27 mouse cellular contexts compared by ENCODE assay signal in genomic region chr16:91332880-91333279, GRCm38 (mm10). TPM values are rescaled to one million over a fixed set of nuclear protein-coding genes. Genes with fewer than 3 reads are reported as not detected.
DNase-seq lines count a peak whose midpoint lies in the region; ATAC-seq and TF ChIP-seq lines count a peak whose summit lies in the region.
"Had no signal": no experiment of that assay in that cellular context is flagged by ENCODE, and none has a peak within 500 bp of the region (broad histone marks: within the 10 kb centered on the region; RNA-seq: fewer than 3 reads in every experiment).

No protein-coding gene starts in this region.

- peaks cover 2 to 5% of the 10 kb centered on the region in 2 experiments; a peak in 2 of 4 replicates for H3K27me3 ChIP-seq in MEL (ENCODE audit: control insufficient read depth in 1 of 2, insufficient read depth in 2 of 2, low read length in 2 of 2)
- H3K27me3 ChIP-seq in embryonic facial prominence, embryonic 11.5 days (ENCODE audit: control insufficient read depth, insufficient read depth, low read length) = no peaks in the 10 kb centered on the region
- H3K27me3 ChIP-seq in myocyte (ENCODE audit: control insufficient read depth, insufficient read depth, insufficient read length) = peaks cover 17% of the 10 kb centered on the region

- H3K36me3 ChIP-seq in MEL (ENCODE audit: control insufficient read depth in 1 of 2, insufficient read depth in 2 of 2, low read length in 2 of 2) (no peaks in the 10 kb centered on the region), myocyte (ENCODE audit: control insufficient read depth, insufficient read depth) (no peaks in the 10 kb centered on the region)
- no peaks in the 10 kb centered on the region for H3K36me3 ChIP-seq in embryonic facial prominence, embryonic 11.5 days (replicated peaks; ENCODE audit: control insufficient read depth, insufficient read depth, low read depth, low read length)
- H3K36me3 ChIP-seq: embryonic facial prominence, embryonic 15.5 days; forebrain, embryonic 10.5 days; forebrain, embryonic 15.5 days; heart, embryonic 13.5 days; hindbrain, embryonic 12.5 days had no signal

- TF ChIP-seq RAD21 in MEL (IDR thresholded peaks at IDR 0.05; ENCODE audit: low read depth, low read length) = no peak

- no peak for TF ChIP-seq POLR2A in MEL (IDR thresholded peaks at IDR 0.05; ENCODE audit: control insufficient read depth in 1 of 2, insufficient read depth in 1 of 2, low read depth in 1 of 2, low read length in 2 of 2, poor library complexity in 1 of 2)
- no peak for TF ChIP-seq POLR2A in myocyte (IDR thresholded peaks at IDR 0.05; ENCODE audit: insufficient read length, low read depth)

- 56% methylated on average over 7 of the region's 7 CpGs for WGBS in embryonic facial prominence, embryonic 11.5 days

- H3K9me3 ChIP-seq in MEL (replicated peaks; ENCODE audit: insufficient read depth, low read length) = no peaks in the 10 kb centered on the region
- no peaks in the 10 kb centered on the region for H3K9me3 ChIP-seq in embryonic facial prominence, embryonic 11.5 days (replicated peaks; ENCODE audit: control insufficient read depth, low read length)
- H3K9me3 ChIP-seq: embryonic facial prominence, embryonic 15.5 days; forebrain, embryonic 10.5 days; forebrain, embryonic 15.5 days; heart, embryonic 13.5 days; hindbrain, embryonic 12.5 days had no signal

- no peak overlapping the region for H3ac ChIP-seq in myocyte (ENCODE audit: control insufficient read depth, insufficient read length)

- H3K27ac ChIP-seq in MEL (ENCODE audit: control insufficient read depth, low read depth, low read length) = no peak overlapping the region
- no peak overlapping the region for H3K27ac ChIP-seq in embryonic facial prominence, embryonic 11.5 days (replicated peaks; ENCODE audit: low read depth, low read length)
- H3K27ac ChIP-seq: embryonic facial prominence, embryonic 15.5 days; forebrain, embryonic 10.5 days; forebrain, embryonic 15.5 days; heart, embryonic 13.5 days; hindbrain, embryonic 12.5 days had no signal

- H3K4me1 ChIP-seq in MEL (ENCODE audit: control insufficient read depth in 1 of 2, insufficient read depth in 2 of 2, low read length in 2 of 2) = 0 out of 4 replicates have a peak, but pooled peaks cover 0 to 8% of the 10 kb centered on the region in 2 experiments
- H3K4me1 ChIP-seq in embryonic facial prominence, embryonic 11.5 days (ENCODE audit: control insufficient read depth, insufficient read depth, low read length) = no peaks in the 10 kb centered on the region
- H3K4me1 ChIP-seq: embryonic facial prominence, embryonic 15.5 days; heart, embryonic 13.5 days had no signal

- ATAC-seq in embryonic facial prominence, embryonic 11.5 days (replicated peaks; ENCODE audit: insufficient number of reproducible peaks, low FRiP score, low TSS enrichment, low read depth) = no peak
- ATAC-seq: activated CD4-positive, CD25-positive, alpha-beta regulatory T cell, adult 4 months; CD4-positive, CD25-positive, alpha-beta regulatory T cell, adult 4 months; forebrain, embryonic 15.5 days; hindbrain, embryonic 16.5 days; inflammation-experienced regulatory T-cells, adult 6 months had no signal

- H3K9ac ChIP-seq in MEL (ENCODE audit: control insufficient read depth, low read depth, low read length, poor library complexity, severe bottlenecking) = no peak overlapping the region
- H3K9ac ChIP-seq in embryonic facial prominence, embryonic 11.5 days (replicated peaks; ENCODE audit: low read length) = no peak overlapping the region
- H3K9ac ChIP-seq: embryonic facial prominence, embryonic 15.5 days; forebrain, embryonic 15.5 days; heart, embryonic 13.5 days; hindbrain, embryonic 12.5 days had no signal

- H3K4me3 ChIP-seq in MEL (ENCODE audit: control insufficient read depth in 1 of 2, insufficient read depth in 1 of 2, low read depth in 2 of 2, low read length in 2 of 2) (no peak overlapping the region), myocyte (no peak overlapping the region)
- H3K4me3 ChIP-seq in embryonic facial prominence, embryonic 11.5 days (ENCODE audit: low read depth, low read length) = no peak overlapping the region
- H3K4me3 ChIP-seq: embryonic facial prominence, embryonic 15.5 days; erythroblast, embryonic 14.5 days; forebrain, embryonic 10.5 days; forebrain, embryonic 15.5 days; heart, embryonic 13.5 days; hindbrain, embryonic 12.5 days had no signal

- TF ChIP-seq EP300 in MEL (IDR thresholded peaks at IDR 0.05; ENCODE audit: low read depth in 1 of 2, low read length in 2 of 2) = no peak

- TF ChIP-seq CTCF in MEL (IDR thresholded peaks at IDR 0.05 in 2 of 3, conservative IDR thresholded peaks at IDR 0.05 in 1 of 3; ENCODE audit: control insufficient read depth in 1 of 3, insufficient read depth in 1 of 3, low read depth in 2 of 3, low read length in 3 of 3, poor library complexity in 1 of 3, severe bottlenecking in 1 of 3) = no peak

- peak; percentile 35 for DNase-seq in embryo, embryonic 10 days (ENCODE audit: low spot score)
- no peak for DNase-seq in embryo, embryonic 10.5 days (ENCODE audit: low spot score)
- peak; percentile 32 for DNase-seq in MEL (ENCODE audit: low read depth, low spot score)
- DNase-seq in embryonic facial prominence, embryonic 11.5 days (ENCODE audit: low spot score) = peak; percentile 43
- DNase-seq in thymus, postnatal 0 days (ENCODE audit: low spot score) = no peak
- no peak for DNase-seq in right cerebral cortex, postnatal 4 days
- DNase-seq: adrenal gland, adult 2 months; adrenal gland, postnatal 25 days; B cell, adult 2 months; cerebellum, adult 18-20 months; cerebellum, adult 9-11 months; cerebellum, postnatal 36 days; gastrocnemius, postnatal 36 days; heart, adult 11 months; heart, postnatal 36 days had no signal

- H3K79me2 ChIP-seq in MEL (ENCODE audit: control insufficient read depth, insufficient read depth, low read length, poor library complexity) = no peaks in the 10 kb centered on the region
- no peaks in the 10 kb centered on the region for H3K79me2 ChIP-seq in myocyte (ENCODE audit: control insufficient read depth, insufficient read depth)

- H3K4me2 ChIP-seq in embryonic facial prominence, embryonic 11.5 days (ENCODE audit: low read depth, low read length) = no peak overlapping the region
- no peak overlapping the region for H3K4me2 ChIP-seq in myocyte (ENCODE audit: low read depth)
- H3K4me2 ChIP-seq: embryonic facial prominence, embryonic 15.5 days; forebrain, embryonic 15.5 days; heart, embryonic 13.5 days; hindbrain, embryonic 12.5 days had no signal

TF ChIP-seq in MEL, 35 proteins besides CTCF, POLR2A, EP300 and RAD21:
- TF ChIP-seq TBP (IDR thresholded peaks at IDR 0.05; ENCODE audit: low read depth, low read length) (no peak), MXI1 (IDR thresholded peaks at IDR 0.05; ENCODE audit: low read depth, low read length) (peak; percentile 30; the same call in 1 of the 2 replicates)

TF ChIP-seq in myocyte, 11 proteins besides CTCF, POLR2A, EP300 and RAD21:
- no peak for TF ChIP-seq TCF3 (IDR thresholded peaks at IDR 0.05; ENCODE audit: insufficient read length, low read depth)
- peak; percentile 51 for TF ChIP-seq REST (IDR thresholded peaks at IDR 0.05; ENCODE audit: insufficient read depth, insufficient read length)

RNA-seq across cellular contexts. Expression of gene Ifnar2, which starts 39.7 kb away (rescaled TPM):
- total RNA-seq in MEL (2012; rRNA removed) = 21.8 and 24.1 TPM in 2 replicates
- 10 to 100 TPM in 1 of 2 experiments, not detected in 1; 38.3 TPM for polyA plus RNA-seq in MEL (2012; ENCODE audit: insufficient read depth in 1 of 2, insufficient read length in 2 of 2, low read depth in 1 of 2, low replicate concordance in 2 of 2, missing spikeins in 1 of 2)
- polyA plus RNA-seq in embryonic facial prominence, embryonic 11.5 days (2014; fragmentation: Nextera tagmentation; extraction: Ambion mirVana) = 36.2 and 36.3 TPM in 2 replicates
- polyA plus RNA-seq in myocyte (2012; fragmentation: generic; extraction: Trizol) = 47.0 TPM
- polyA plus RNA-seq in thymus, postnatal 0 days (2015; fragmentation: Nextera tagmentation; extraction: Ambion mirVana) = 70.7 and 73.4 TPM in 2 replicates

RNA-seq across cellular contexts. Expression of gene Gm21970, which starts 58.6 kb away (rescaled TPM):
- not detected in 2 replicates for total RNA-seq in MEL (2012; rRNA removed)
- not detected for polyA plus RNA-seq in MEL (2012; ENCODE audit: insufficient read depth in 1 of 2, insufficient read length in 2 of 2, low read depth in 1 of 2, low replicate concordance in 2 of 2, missing spikeins in 1 of 2)
- not detected in 2 replicates for polyA plus RNA-seq in embryonic facial prominence, embryonic 11.5 days (2014; fragmentation: Nextera tagmentation; extraction: Ambion mirVana)
- polyA plus RNA-seq in myocyte (2012; fragmentation: generic; extraction: Trizol) = not detected
- polyA plus RNA-seq in thymus, postnatal 0 days (2015; fragmentation: Nextera tagmentation; extraction: Ambion mirVana) = not detected in 2 replicates
- total RNA-seq: adrenal gland, postnatal 25 days; gastrocnemius, postnatal 36 days had no signal
- polyA plus RNA-seq: adrenal gland, adult 2 months; CD4-positive, CD25-positive, alpha-beta regulatory T cell, adult 4 months; embryonic facial prominence, embryonic 15.5 days; erythroblast, embryonic 14.5 days; forebrain, embryonic 10.5 days; forebrain, embryonic 15.5 days; heart, embryonic 13.5 days; heart, postnatal 0 days; hindbrain, embryonic 12.5 days; hindbrain, embryonic 16.5 days had no signal

Comparison
In these comparisons a context has a peak if more than half of its experiments do, and no peak if none do; other contexts are left out.
1. DNase-seq: peak in embryo, embryonic 10 days (single experiment), MEL (single experiment) and embryonic facial prominence, embryonic 11.5 days (single experiment); none in embryo, embryonic 10.5 days (single experiment), thymus, postnatal 0 days (single experiment) and right cerebral cortex, postnatal 4 days (single experiment).